Mouse (Mus musculus): ENCODE measurements around the gene Cgref1. TPM values are rescaled to one million over a fixed set of nuclear protein-coding genes. Genes with fewer than 3 reads are reported as not detected.

Cgref1 gene
- polyA plus RNA-seq (2012; rRNA removed): 2.9 and 4.2 TPM in 2 replicates
- polyA plus RNA-seq (2014; fragmentation: Nextera tagmentation; extraction: Ambion mirVana): 5.1 and 5.4 TPM in 2 replicates

- Histone ChIP-seq H3K4me1 (replicated peaks; ENCODE audit: control insufficient read depth in 2 of 2, insufficient read depth in 2 of 2, low read length in 1 of 2) (peaks cover 3 to 10% of the 10 kb centered on the region in 2 experiments), H3K27me3 (ENCODE audit: control insufficient read depth, insufficient read depth, low read length) (peaks cover 5% of the 10 kb centered on the region; the same call in 1 of the 2 replicates), H3K4me3 (ENCODE audit: insufficient read depth in 1 of 2, low read depth in 2 of 2, low read length in 2 of 2) (peak within 1 kb of the TSS; percentile 10 to 43), H3K9me3 (ENCODE audit: control insufficient read depth, low read length) (no peaks in the 10 kb centered on the region), H3K4me2 (ENCODE audit: low read depth) (peak within 1 kb of the TSS; percentile 52), H3K9ac (replicated peaks) (no peak within 1 kb of the TSS), H3K27ac (no peak within 1 kb of the TSS), H3K36me3 (replicated peaks; ENCODE audit: control insufficient read depth, insufficient read depth, low read depth) (no peaks in the 10 kb centered on the region)
- DNase-seq (ENCODE audit: low read depth in 3 of 3, low spot score in 3 of 3) (no peak), ATAC-seq (ENCODE audit: insufficient read depth) (peak; percentile 34; the same call in 1 of the 2 replicates)
- WGBS (ENCODE audit: insufficient replicate concordance): 8% methylated on average over 44 of the region's 44 CpGs
- TF ChIP-seq EP300 (IDR thresholded peaks at IDR 0.05; ENCODE audit: low read depth): no peak
- TF ChIP-seq CTCF (IDR thresholded peaks at IDR 0.05; ENCODE audit: low read depth): peak; percentile 58
Measured at GRCm38 (mm10) chr5:30944956-30945781, at the start of gene Cgref1. TSS of gene Cgref1 (minus strand) at chr5:30945591.

- Histone ChIP-seq H3K9ac (replicated peaks) (no peak overlapping the region), H3K27me3 (ENCODE audit: control insufficient read depth, insufficient read depth, low read length) (no peaks in the 10 kb centered on the region), H3K4me2 (ENCODE audit: low read depth) (no peak overlapping the region), H3K4me1 (replicated peaks; ENCODE audit: control insufficient read depth in 2 of 2, insufficient read depth in 2 of 2, low read length in 1 of 2) (no peaks in the 10 kb centered on the region), H3K36me3 (replicated peaks; ENCODE audit: control insufficient read depth, insufficient read depth, low read depth) (no peaks in the 10 kb centered on the region), H3K27ac (no peak overlapping the region), H3K9me3 (ENCODE audit: control insufficient read depth, low read length) (no peaks in the 10 kb centered on the region), H3K4me3 (ENCODE audit: insufficient read depth in 1 of 2, low read depth in 2 of 2, low read length in 2 of 2) (no peak overlapping the region)
- ATAC-seq (ENCODE audit: insufficient read depth) (no peak), DNase-seq (ENCODE audit: low read depth in 3 of 3, low spot score in 3 of 3) (no peak)
- TF ChIP-seq EP300 (IDR thresholded peaks at IDR 0.05; ENCODE audit: low read depth) (no peak), CTCF (IDR thresholded peaks at IDR 0.05; ENCODE audit: low read depth) (no peak)
- WGBS (ENCODE audit: insufficient replicate concordance): 48% methylated on average over 3 of the region's 3 CpGs
Measured at GRCm38 (mm10) chr5:30994074-30994473, 48.7 kb upstream of the Cgref1 start.

GRCm38 (mm10) chr5:30992980-30993676, 47.7 kb upstream of the Cgref1 start:
- H3K9ac ChIP-seq (replicated peaks): no peak overlapping the region
- 47% methylated on average over 5 of the region's 5 CpGs for WGBS (ENCODE audit: insufficient replicate concordance)
- H3K27me3 ChIP-seq (ENCODE audit: control insufficient read depth, insufficient read depth, low read length): no peaks in the 10 kb centered on the region
- H3K36me3 ChIP-seq (replicated peaks; ENCODE audit: control insufficient read depth, insufficient read depth, low read depth): no peaks in the 10 kb centered on the region
- no peak overlapping the region for H3K4me3 ChIP-seq (ENCODE audit: insufficient read depth in 1 of 2, low read depth in 2 of 2, low read length in 2 of 2)
- H3K4me1 ChIP-seq (replicated peaks; ENCODE audit: control insufficient read depth in 2 of 2, insufficient read depth in 2 of 2, low read length in 1 of 2): no peaks in the 10 kb centered on the region
- H3K9me3 ChIP-seq (ENCODE audit: control insufficient read depth, low read length): no peaks in the 10 kb centered on the region
- H3K27ac ChIP-seq: no peak overlapping the region
- DNase-seq (ENCODE audit: low read depth in 3 of 3, low spot score in 3 of 3) (no peak), ATAC-seq (ENCODE audit: insufficient read depth) (no peak)
- TF ChIP-seq CTCF (IDR thresholded peaks at IDR 0.05; ENCODE audit: low read depth) (no peak), EP300 (IDR thresholded peaks at IDR 0.05; ENCODE audit: low read depth) (no peak)
- H3K4me2 ChIP-seq (ENCODE audit: low read depth): no peak overlapping the region

GRCm38 (mm10) chr5:30982357-30982756, 37.0 kb upstream of the Cgref1 start:
- ATAC-seq (ENCODE audit: insufficient read depth) (no peak), DNase-seq (ENCODE audit: low read depth in 3 of 3, low spot score in 3 of 3) (no peak)
- no peak for TF ChIP-seq EP300 (IDR thresholded peaks at IDR 0.05; ENCODE audit: low read depth)
- TF ChIP-seq CTCF (IDR thresholded peaks at IDR 0.05; ENCODE audit: low read depth): peak; percentile 46
- H3K36me3 ChIP-seq (replicated peaks; ENCODE audit: control insufficient read depth, insufficient read depth, low read depth): no peaks in the 10 kb centered on the region
- no peak overlapping the region for H3K9ac ChIP-seq (replicated peaks)
- H3K4me2 ChIP-seq (ENCODE audit: low read depth): no peak overlapping the region
- WGBS (ENCODE audit: insufficient replicate concordance): 26% methylated on average over 2 of the region's 2 CpGs
- no peaks in the 10 kb centered on the region for H3K27me3 ChIP-seq (ENCODE audit: control insufficient read depth, insufficient read depth, low read length)
- no peak overlapping the region for H3K27ac ChIP-seq
- no peaks in the 10 kb centered on the region for H3K9me3 ChIP-seq (ENCODE audit: control insufficient read depth, low read length)
- no peak overlapping the region for H3K4me3 ChIP-seq (ENCODE audit: insufficient read depth in 1 of 2, low read depth in 2 of 2, low read length in 2 of 2)
- H3K4me1 ChIP-seq (replicated peaks; ENCODE audit: control insufficient read depth in 2 of 2, insufficient read depth in 2 of 2, low read length in 1 of 2): no peaks in the 10 kb centered on the region
